Mouse (Mus musculus) limb, embryonic 14.5 days (tissue): ENCODE measurements around the gene Trpv4. TPM values are rescaled to one million over a fixed set of nuclear protein-coding genes. Genes with fewer than 3 reads are reported as not detected.

ENCODE experiments used
- ATAC-seq: fragments of 200-750 bp; cut with Nextera tagmentation; 2 replicates; pipeline ENCODE4 v1.8.0; 2017; ENCODE audit warnings: low read depth, moderate number of reproducible peaks, moderate TSS enrichment; ENCODE audit not compliant: low FRiP score
- DNase-seq: peaks from one replicate; pipeline ENCODE4 v3.0.0-alpha.2; 2015; ENCODE audit warnings: low spot score
- H3K27ac ChIP-seq: fragments of 300-500 bp; sonication (generic); replicated peaks from 2 replicates; pipeline ENCODE4 v1.5.1; 2014; ENCODE audit warnings: low read depth, mild to moderate bottlenecking, low read length, moderate library complexity, mixed read lengths
- H3K27me3 ChIP-seq: fragments of 300-500 bp; sonication (generic); 2 replicates; pipeline ENCODE4 v1.6.1; 2014; ENCODE audit warnings: low read length, mixed read lengths; ENCODE audit not compliant: control insufficient read depth, insufficient read depth
- H3K36me3 ChIP-seq: fragments of 300-500 bp; sonication (generic); 2 replicates; pipeline ENCODE4 v1.6.1; 2014; ENCODE audit warnings: mild to moderate bottlenecking, low read length, moderate library complexity, mixed read lengths; ENCODE audit not compliant: control insufficient read depth, insufficient read depth
- H3K4me1 ChIP-seq: fragments of 300-500 bp; sonication (generic); 2 replicates; pipeline ENCODE4 v1.6.1; 2014; ENCODE audit warnings: antibody characterized with exemption, low read length, mixed read lengths; ENCODE audit not compliant: control insufficient read depth, insufficient read depth
- H3K4me2 ChIP-seq: fragments of 300-500 bp; sonication (generic); replicated peaks from 2 replicates; pipeline ENCODE4 v1.6.1; 2014; ENCODE audit warnings: low read depth, mild to moderate bottlenecking, low read length, moderate library complexity; ENCODE audit not compliant: severe bottlenecking
- H3K4me3 ChIP-seq: fragments of 300-500 bp; sonication (generic); replicated peaks from 2 replicates; pipeline ENCODE4 v1.5.1; 2014; ENCODE audit warnings: low read length
- H3K9ac ChIP-seq: fragments of 300-500 bp; sonication (generic); 2 replicates; pipeline ENCODE4 v1.6.1; 2014; ENCODE audit warnings: mild to moderate bottlenecking, low read depth, low read length, moderate library complexity; ENCODE audit not compliant: severe bottlenecking
- H3K9me3 ChIP-seq: fragments of 300-500 bp; sonication (generic); 2 replicates; pipeline ENCODE4 v1.6.1; 2016; ENCODE audit warnings: low read length; ENCODE audit not compliant: control insufficient read depth
- POLR2A ChIP-seq: fragments of 200-500 bp; IDR thresholded peaks from 2 replicates; pipeline ENCODE4 v1.8.0; 2012; ENCODE audit warnings: inconsistent platforms, mild to moderate bottlenecking, moderate library complexity, borderline replicate concordance; ENCODE audit not compliant: insufficient read depth, insufficient read length; ENCODE audit errors: extremely low read depth
- WGBS: fragments of 180-500 bp; shearing (Covaris S2); extraction: QIAGEN DNeasy Blood & Tissue Kit; methylation state at CpG from one replicate; pipeline ENCODE4 v1.1.7; 2014; 5-methylcytosine and 5-hydroxymethylcytosine counted together
- polyA plus RNA-seq, 2 experiments: library from polyadenylated mRNA; depleted of rRNA in 1 of 2; stranded (reverse) in 1 of 2; unstranded in 1 of 2; fragments of >200 nt; fragmentation: Nextera tagmentation in 1 of 2; extraction: Ambion mirVana in 1 of 2; gene quantifications; 2 replicates each; pipeline versions ENCODE4 v1.2.1 to v1.2.3; 2012 to 2014

The Trpv4 gene
- polyA plus RNA-seq, 2 experiments: 12.9 to 44.9 TPM

- DNase-seq: no peak
These were observed 1.9 kb downstream of the Trpv4 start for GRCm38 (mm10) chr5:114656305-114656704.

GRCm38 (mm10) chr5:114655721-114656120, 2.5 kb downstream of the Trpv4 start:
- H3K36me3 ChIP-seq: no peaks in the 10 kb centered on the region
- 69% methylated on average over 5 of the region's 5 CpGs for WGBS
- no peak for TF ChIP-seq POLR2A
- no peak for ATAC-seq
- no peak for DNase-seq
- no peak overlapping the region for H3K9ac ChIP-seq
- H3K9me3 ChIP-seq: no peaks in the 10 kb centered on the region
- H3K4me3 ChIP-seq: no peak overlapping the region
- peaks cover 12% of the 10 kb centered on the region for H3K4me1 ChIP-seq
- H3K4me2 ChIP-seq: no peak overlapping the region
- peaks cover 17% of the 10 kb centered on the region for H3K27me3 ChIP-seq
- H3K27ac ChIP-seq: no peak overlapping the region

More at GRCm38 (mm10) chr5:114656305-114656704, 1.9 kb downstream of the Trpv4 start:
- H3K9ac ChIP-seq: no peak overlapping the region
- H3K27me3 ChIP-seq: peaks cover 17% of the 10 kb centered on the region
- 75% methylated on average over 7 of the region's 7 CpGs for WGBS
- H3K4me1 ChIP-seq: peaks cover 7% of the 10 kb centered on the region; the same call in 1 of the 2 replicates
- no peaks in the 10 kb centered on the region for H3K9me3 ChIP-seq
- no peak overlapping the region for H3K4me3 ChIP-seq
- no peak for ATAC-seq
- H3K4me2 ChIP-seq: no peak overlapping the region
- no peaks in the 10 kb centered on the region for H3K36me3 ChIP-seq
- no peak for TF ChIP-seq POLR2A
- no peak overlapping the region for H3K27ac ChIP-seq

GRCm38 (mm10) chr5:114653656-114654437, 4.4 kb downstream of the Trpv4 start:
- H3K36me3 ChIP-seq: no peaks in the 10 kb centered on the region
- ATAC-seq (no peak), DNase-seq (no peak)
- H3K9me3 ChIP-seq: no peaks in the 10 kb centered on the region
- H3K4me3 ChIP-seq: no peak overlapping the region
- TF ChIP-seq POLR2A: no peak
- H3K27me3 ChIP-seq: peaks cover 17% of the 10 kb centered on the region
- no peak overlapping the region for H3K9ac ChIP-seq
- no peak overlapping the region for H3K4me2 ChIP-seq
- peaks cover 19% of the 10 kb centered on the region for H3K4me1 ChIP-seq
- 69% methylated on average over 12 of the region's 15 CpGs for WGBS
- no peak overlapping the region for H3K27ac ChIP-seq

- DNase-seq: no peak
- Histone ChIP-seq H3K27ac (peak overlapping the region; percentile 44; the same call in 1 of the 2 replicates), H3K9ac (no peak overlapping the region; the same call in 1 of the 2 replicates), H3K36me3 (no peaks in the 10 kb centered on the region), H3K4me2 (no peak overlapping the region), H3K4me1 (peaks cover 33% of the 10 kb centered on the region), H3K4me3 (no peak overlapping the region), H3K9me3 (no peaks in the 10 kb centered on the region), H3K27me3 (no peaks in the 10 kb centered on the region; the same call in 1 of the 2 replicates)
- ATAC-seq: no peak
- TF ChIP-seq POLR2A: no peak
- WGBS: 29% methylated on average over 3 of the region's 3 CpGs
These were observed 6.8 kb downstream of the Trpv4 start for GRCm38 (mm10) chr5:114651449-114651848.

GRCm38 (mm10) chr5:114651002-114651401, 7.2 kb downstream of the Trpv4 start:
- Histone ChIP-seq H3K36me3 (no peaks in the 10 kb centered on the region), H3K4me1 (peaks cover 33% of the 10 kb centered on the region), H3K4me2 (no peak overlapping the region), H3K9ac (no peak overlapping the region; the same call in 1 of the 2 replicates), H3K27me3 (no peaks in the 10 kb centered on the region), H3K4me3 (no peak overlapping the region), H3K27ac (peak overlapping the region; percentile 44; the same call in 1 of the 2 replicates), H3K9me3 (no peaks in the 10 kb centered on the region)
- no peak for TF ChIP-seq POLR2A
- ATAC-seq (no peak), DNase-seq (no peak)
- WGBS: 50% methylated on average over 14 of the region's 14 CpGs
